Mouse (Mus musculus) stomach, embryonic 14.5 days (tissue): ENCODE data around the gene Dlgap1. TPM values are rescaled to one million over a fixed set of nuclear protein-coding genes. Genes with fewer than 3 reads are reported as not detected.

ENCODE experiments used
- ATAC-seq: fragments of 200-750 bp; cut with Nextera tagmentation; 2 replicates; pipeline ENCODE4 v1.8.0; 2017; ENCODE audit warnings: low read depth, moderate TSS enrichment; ENCODE audit not compliant: insufficient number of reproducible peaks, insufficient read depth, low FRiP score
- H3K27ac ChIP-seq: fragments of 300-500 bp; sonication (generic); 2 replicates; pipeline ENCODE4 v1.5.1; 2014; ENCODE audit warnings: mild to moderate bottlenecking, low read length, moderate library complexity, mixed read lengths
- H3K27me3 ChIP-seq: fragments of 300-500 bp; sonication (generic); 2 replicates; pipeline ENCODE4 v1.6.1; 2014; ENCODE audit warnings: low read length, control low read depth, mixed read lengths; ENCODE audit not compliant: control insufficient read depth, insufficient read depth
- H3K36me3 ChIP-seq: fragments of 300-500 bp; sonication (generic); 2 replicates; pipeline ENCODE4 v1.6.1; 2014; ENCODE audit warnings: mild to moderate bottlenecking, control low read depth, low read length, moderate library complexity, mixed read lengths; ENCODE audit not compliant: control insufficient read depth, insufficient read depth
- H3K4me1 ChIP-seq: fragments of 300-500 bp; sonication (generic); 2 replicates; pipeline ENCODE4 v1.6.1; 2014; ENCODE audit warnings: low read length, control low read depth, mixed read lengths; ENCODE audit not compliant: control insufficient read depth, insufficient read depth
- H3K4me2 ChIP-seq: fragments of 300-500 bp; sonication (generic); replicated peaks from 2 replicates; pipeline ENCODE4 v1.6.1; 2014; ENCODE audit warnings: low read depth, low read length, control low read depth
- H3K4me3 ChIP-seq: fragments of 300-500 bp; sonication (generic); 2 replicates; pipeline ENCODE4 v1.5.1; 2014; ENCODE audit warnings: low read depth, low read length, control low read depth
- H3K9ac ChIP-seq: fragments of 300-500 bp; sonication (generic); replicated peaks from 2 replicates; pipeline ENCODE4 v1.6.1; 2014; ENCODE audit warnings: low read depth, mild to moderate bottlenecking, control low read depth, low read length, moderate library complexity, mixed read lengths
- H3K9me3 ChIP-seq: fragments of 300-500 bp; sonication (generic); 2 replicates; pipeline ENCODE4 v1.6.1; 2016; ENCODE audit warnings: low read depth, low read length, control low read depth; ENCODE audit not compliant: control insufficient read depth
- WGBS: fragments of 180-500 bp; shearing (Covaris S2); extraction: QIAGEN DNeasy Blood & Tissue Kit; methylation state at CpG from one replicate; pipeline ENCODE4 v1.1.7; 2014; 5-methylcytosine and 5-hydroxymethylcytosine counted together
- polyA plus RNA-seq: library from polyadenylated mRNA; unstranded; fragments of >200 nt; fragmentation: Nextera tagmentation; extraction: Ambion mirVana; gene quantifications from 2 replicates; pipeline ENCODE4 v1.2.1, GENCODE M21; 2014

The Dlgap1 gene
- polyA plus RNA-seq, 1 experiment from 2014 or later, result 3.8 TPM

- H3K4me2 ChIP-seq, result no peak overlapping the region
- no peaks in the 10 kb centered on the region for H3K36me3 ChIP-seq
- H3K27me3 ChIP-seq, result no peaks in the 10 kb centered on the region
- no peak overlapping the region for H3K4me3 ChIP-seq
- ATAC-seq, result no peak
- no peak overlapping the region for H3K9ac ChIP-seq
- H3K9me3 ChIP-seq, result no peaks in the 10 kb centered on the region
- WGBS, result 77% methylated on average over 9 of the region's 9 CpGs
- H3K4me1 ChIP-seq, result 0 out of 2 replicates have a peak, but pooled peaks cover 6% of the 10 kb centered on the region
- H3K27ac ChIP-seq, result no peak overlapping the region; the same call in 1 of the 2 replicates
These were observed 785.2 kb downstream of the Dlgap1 start for GRCm38 (mm10) chr17:70754041-70754440.

DNA sequence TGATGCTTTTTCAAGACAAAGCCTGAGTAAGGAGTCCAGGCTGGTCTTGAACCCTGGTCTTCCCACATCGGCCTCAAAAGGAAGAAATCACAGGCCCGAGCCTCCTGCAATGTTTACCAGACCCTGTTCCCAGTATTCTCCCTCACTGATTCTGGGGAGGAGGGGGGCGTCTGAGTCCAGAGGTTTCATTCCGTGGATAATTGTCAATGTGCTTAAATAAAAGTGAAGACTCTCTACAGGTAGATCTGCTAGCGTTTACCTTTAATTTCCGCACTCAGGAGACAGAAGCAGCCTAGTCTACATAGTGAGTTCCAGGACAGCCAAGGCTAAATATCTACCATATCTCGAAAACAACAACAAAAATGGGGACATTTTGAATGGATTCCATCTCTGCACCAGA, 785.8 kb downstream of the Dlgap1 start:
- 51% methylated on average over 7 of the region's 7 CpGs for WGBS
- no peak overlapping the region for H3K9ac ChIP-seq

DNA sequence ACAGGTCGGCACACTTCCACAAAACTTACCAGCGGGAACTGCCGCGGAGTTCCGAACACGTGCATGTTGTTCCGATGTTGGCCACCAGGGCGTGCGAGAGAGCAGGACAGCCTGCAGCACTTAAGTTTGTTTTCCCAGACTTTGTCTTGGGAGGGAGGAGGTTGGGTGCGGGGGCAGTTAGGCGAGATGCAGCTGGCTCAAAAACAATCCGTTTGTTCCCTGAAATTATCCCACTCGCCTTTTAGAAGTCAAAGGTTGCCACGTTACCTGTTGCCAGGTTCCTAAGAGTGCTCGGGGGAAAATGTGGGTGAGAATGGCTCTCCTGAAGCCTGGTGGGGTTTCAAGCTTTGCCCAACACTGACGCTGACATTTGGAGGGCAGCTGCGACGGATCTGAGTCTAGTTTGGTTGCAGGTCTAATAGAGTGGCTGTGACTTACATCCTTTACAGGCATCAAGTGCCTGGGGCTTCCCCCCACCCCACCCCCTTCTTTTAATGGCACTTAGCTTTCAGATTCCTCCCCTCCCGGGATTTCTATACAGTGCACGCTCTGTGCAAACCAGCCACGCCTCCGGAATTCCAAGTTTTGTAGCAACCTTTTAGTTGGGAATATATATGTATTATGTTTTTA, 786.3 kb downstream of the Dlgap1 start:
- Histone ChIP-seq H3K9ac (0 out of 2 replicates have a peak overlapping the region, but pooled peaks have one; percentile 18), H3K9me3 (no peaks in the 10 kb centered on the region), H3K4me1 (0 out of 2 replicates have a peak, but pooled peaks cover 6% of the 10 kb centered on the region), H3K4me3 (peak overlapping the region; percentile 31), H3K27me3 (no peaks in the 10 kb centered on the region), H3K4me2 (peak overlapping the region; percentile 85), H3K27ac (peak overlapping the region; percentile 82), H3K36me3 (no peaks in the 10 kb centered on the region)
- ATAC-seq, result peak; percentile 53; the same call in 1 of the 2 replicates
- under 1% methylated on average over 22 of the region's 22 CpGs for WGBS

More for the DNA sequence above, 785.8 kb downstream of the Dlgap1 start:
- 0 out of 2 replicates have a peak, but pooled peaks have one; percentile 2 for ATAC-seq
- no peak overlapping the region; the same call in 1 of the 2 replicates for H3K27ac ChIP-seq
- H3K9me3 ChIP-seq, result no peaks in the 10 kb centered on the region
- H3K36me3 ChIP-seq, result no peaks in the 10 kb centered on the region
- no peak overlapping the region; the same call in 1 of the 2 replicates for H3K4me2 ChIP-seq
- no peak overlapping the region for H3K4me3 ChIP-seq
- H3K27me3 ChIP-seq, result no peaks in the 10 kb centered on the region
- 0 out of 2 replicates have a peak, but pooled peaks cover 6% of the 10 kb centered on the region for H3K4me1 ChIP-seq

GRCm38 (mm10) chr17:70755669-70756263, 786.9 kb downstream of the Dlgap1 start:
- peak overlapping the region; percentile 31 for H3K4me3 ChIP-seq
- no peak overlapping the region for H3K9ac ChIP-seq
- H3K4me1 ChIP-seq, result 0 out of 2 replicates have a peak, but pooled peaks cover 6% of the 10 kb centered on the region
- peak overlapping the region; percentile 85 for H3K4me2 ChIP-seq
- no peaks in the 10 kb centered on the region for H3K27me3 ChIP-seq
- peak; percentile 33; the same call in 1 of the 2 replicates for ATAC-seq
- H3K36me3 ChIP-seq, result no peaks in the 10 kb centered on the region
- H3K9me3 ChIP-seq, result no peaks in the 10 kb centered on the region
- peak overlapping the region; percentile 82 for H3K27ac ChIP-seq
- WGBS, result 6% methylated on average over 13 of the region's 14 CpGs

GRCm38 (mm10) chr17:70762001-70762400, 793.1 kb downstream of the Dlgap1 start:
- Histone ChIP-seq H3K36me3 (no peaks in the 10 kb centered on the region), H3K9ac (no peak overlapping the region), H3K4me3 (no peak overlapping the region), H3K4me2 (no peak overlapping the region), H3K27me3 (no peaks in the 10 kb centered on the region), H3K4me1 (no peaks in the 10 kb centered on the region), H3K27ac (no peak overlapping the region), H3K9me3 (no peaks in the 10 kb centered on the region)
- no peak for ATAC-seq
- 95% methylated on average over 7 of the region's 7 CpGs for WGBS

DNA sequence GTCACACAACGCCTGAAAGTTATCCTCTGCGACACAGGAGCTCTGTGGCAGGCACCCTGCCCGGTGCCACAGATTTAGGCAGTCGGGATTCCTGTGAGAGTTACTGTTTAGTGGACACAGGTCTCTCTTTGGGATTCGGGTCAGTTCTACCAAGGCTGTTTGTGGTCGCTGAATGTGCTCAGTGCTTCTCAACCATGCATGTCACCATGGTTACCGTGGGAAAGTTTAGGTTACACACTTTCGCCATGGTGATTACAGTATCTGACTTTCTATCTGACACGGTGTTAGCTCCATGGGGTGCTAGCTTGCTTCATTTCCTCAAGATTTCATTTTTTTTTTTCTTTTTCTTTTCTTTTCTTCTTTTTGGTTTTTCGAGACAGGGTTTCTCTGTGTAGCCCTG, 793.8 kb downstream of the Dlgap1 start:
- H3K9ac ChIP-seq, result no peak overlapping the region
- no peaks in the 10 kb centered on the region for H3K27me3 ChIP-seq
- no peak for ATAC-seq
- 90% methylated on average over 10 of the region's 10 CpGs for WGBS
- H3K4me1 ChIP-seq, result no peaks in the 10 kb centered on the region
- no peak overlapping the region for H3K27ac ChIP-seq
- H3K36me3 ChIP-seq, result no peaks in the 10 kb centered on the region
- no peak overlapping the region for H3K4me2 ChIP-seq
- H3K4me3 ChIP-seq, result no peak overlapping the region
- no peaks in the 10 kb centered on the region for H3K9me3 ChIP-seq

DNA sequence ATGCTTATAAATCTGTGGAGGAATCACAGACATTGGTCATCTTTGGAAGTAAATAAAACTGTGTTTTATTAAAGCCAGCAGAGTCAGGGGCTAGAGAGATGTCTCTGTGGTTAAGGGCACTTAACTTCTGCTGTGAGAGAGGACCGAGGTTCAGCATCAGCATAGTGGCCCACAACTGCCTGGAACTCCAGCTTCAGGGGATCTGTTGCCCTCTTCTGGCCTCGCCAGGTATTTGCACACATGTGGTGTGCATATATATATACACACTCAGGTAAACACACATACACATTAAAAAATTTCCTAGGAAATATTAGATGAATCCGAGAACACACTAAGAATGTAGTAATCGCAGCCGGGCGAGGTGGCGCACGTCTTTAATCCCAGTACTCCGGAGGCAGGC, 796.5 kb downstream of the Dlgap1 start:
- Histone ChIP-seq H3K36me3 (no peaks in the 10 kb centered on the region), H3K27me3 (no peaks in the 10 kb centered on the region), H3K9me3 (no peaks in the 10 kb centered on the region), H3K27ac (no peak overlapping the region), H3K4me2 (no peak overlapping the region), H3K4me3 (no peak overlapping the region), H3K4me1 (no peaks in the 10 kb centered on the region), H3K9ac (no peak overlapping the region)
- no peak for ATAC-seq
- 96% methylated on average over 9 of the region's 9 CpGs for WGBS

- 75% methylated on average over 18 of the region's 18 CpGs for WGBS
- ATAC-seq, result no peak
- H3K27ac ChIP-seq, result no peak overlapping the region
- no peaks in the 10 kb centered on the region for H3K4me1 ChIP-seq
- no peak overlapping the region for H3K9ac ChIP-seq
- no peaks in the 10 kb centered on the region for H3K27me3 ChIP-seq
- H3K4me2 ChIP-seq, result no peak overlapping the region
- H3K36me3 ChIP-seq, result no peaks in the 10 kb centered on the region
- no peaks in the 10 kb centered on the region for H3K9me3 ChIP-seq
- H3K4me3 ChIP-seq, result no peak overlapping the region
These were observed 797.1 kb downstream of the Dlgap1 start for GRCm38 (mm10) chr17:70765976-70766375.
